Mouse (Mus musculus) spleen, adult 2 months (tissue): ENCODE measurements around the gene Nckap5l.
A peak's percentile ranks its signal among the peaks of the same experiment; 100 is the strongest.

Experiments used
- CTCF ChIP-seq: fragments of 200-500 bp; IDR thresholded peaks from 2 replicates; pipeline ENCODE4 v1.5.1; 2011; ENCODE audit warnings: mild to moderate bottlenecking, inconsistent platforms; ENCODE audit not compliant: insufficient read depth, insufficient read length, insufficient replicate concordance; ENCODE audit errors: extremely low read depth
- POLR2A ChIP-seq: fragments of 200-500 bp; IDR thresholded peaks from 2 replicates; pipeline ENCODE4 v1.6.1; 2011; ENCODE audit warnings: low read depth, low read length, inconsistent platforms

DNA sequence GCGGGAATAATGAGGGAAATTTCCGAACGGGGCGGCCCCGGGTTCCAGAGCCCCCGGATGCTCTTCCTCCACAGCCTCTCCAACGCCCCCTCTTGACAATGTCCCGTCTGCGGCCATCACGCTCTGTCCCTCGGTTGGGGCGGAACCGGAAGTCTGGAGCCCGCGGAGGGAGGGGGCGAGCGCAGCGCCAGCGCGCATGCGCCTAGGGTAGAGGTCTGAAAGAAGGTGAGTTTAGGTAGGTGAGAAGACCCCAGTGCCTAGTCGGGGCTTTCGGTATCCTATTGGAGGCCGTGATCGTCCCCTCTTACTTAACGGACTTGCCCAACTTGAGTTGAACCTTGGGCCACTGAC is 17.0 kb upstream of the Nckap5l start, which contains the start of gene Bcdin3d:
- TF ChIP-seq POLR2A (peak; percentile 29; the same call in 1 of the 2 replicates), CTCF (no peak)
